Mouse (Mus musculus) WW6 (cell line): ENCODE measurements around the gene 4930447C04Rik.
A peak's percentile ranks its signal among the peaks of the same experiment; 100 is the strongest.

Source experiments
- DNase-seq: peaks from one replicate; pipeline ENCODE4 v3.0.0-alpha.2; 2013; ENCODE audit warnings: low read depth, low spot score

The 4930447C04Rik gene

GRCm38 (mm10) chr12:72841500-72841899 is 99.1 kb downstream of the 4930447C04Rik start:
- no peak for DNase-seq

DNA sequence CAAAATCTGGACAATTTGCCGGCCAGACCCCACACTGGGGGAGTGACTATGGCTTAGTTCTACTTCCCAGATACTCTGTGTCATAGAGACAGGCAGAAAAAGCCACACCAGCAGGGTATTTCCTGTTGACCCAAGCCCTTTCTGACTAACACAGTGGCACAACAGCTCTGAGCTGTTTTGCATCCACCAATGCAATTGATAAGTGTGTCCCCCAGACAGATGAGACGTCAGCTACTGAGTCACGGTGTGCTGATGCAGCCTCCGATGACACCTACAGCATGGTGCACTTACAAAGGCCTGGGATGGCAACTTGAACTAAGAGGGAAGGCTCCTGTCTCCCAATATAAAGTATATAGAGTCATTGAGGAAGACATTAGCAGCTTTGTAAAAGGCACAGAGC is 103.3 kb downstream of the 4930447C04Rik start:
- no peak for DNase-seq

- peak; percentile 63 for DNase-seq
Measured at GRCm38 (mm10) chr12:72835518-72836015, 105.0 kb downstream of the 4930447C04Rik start.

DNA sequence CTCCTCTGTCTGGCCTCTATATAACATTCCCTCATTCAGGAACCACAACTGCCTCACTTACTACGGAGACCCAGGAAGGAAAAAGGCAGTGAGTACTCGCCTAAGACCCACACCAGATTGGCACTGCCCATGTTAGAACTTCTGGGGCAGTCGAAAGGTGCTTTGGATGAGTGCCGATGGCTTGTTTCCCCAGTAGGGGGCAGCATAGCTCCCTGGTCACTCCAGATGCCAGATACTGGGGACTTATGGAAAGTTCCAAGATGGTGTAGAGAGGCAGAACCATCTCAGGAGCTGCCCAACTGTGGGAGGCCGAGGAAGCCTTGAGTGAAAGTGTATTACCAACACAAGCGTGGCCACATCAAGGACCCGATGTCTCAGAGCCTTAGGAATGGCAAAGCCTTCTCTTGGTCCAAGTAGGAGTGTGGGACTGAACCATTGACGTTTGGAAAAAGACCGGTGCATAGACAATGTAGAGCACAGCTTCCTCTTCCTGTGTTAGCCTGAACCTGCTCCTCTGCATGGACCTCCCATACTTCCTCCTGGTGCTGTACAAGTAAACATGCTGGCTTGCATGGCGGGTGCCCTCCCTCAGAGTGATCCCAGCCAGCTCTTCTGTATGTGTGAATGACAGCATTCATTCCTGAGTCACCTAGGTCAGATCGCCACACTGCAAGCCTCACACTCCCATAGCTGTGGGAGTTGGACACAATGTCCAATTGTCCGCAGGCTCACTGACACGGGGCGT is 105.6 kb downstream of the 4930447C04Rik start:
- DNase-seq: no peak

GRCm38 (mm10) chr12:72831711-72832432 is 108.7 kb downstream of the 4930447C04Rik start:
- no peak for DNase-seq
